Mouse (Mus musculus) liver, adult 2 months (tissue): ENCODE data around the gene Proser1. TPM values are rescaled to one million over a fixed set of nuclear protein-coding genes. Genes with fewer than 3 reads are reported as not detected.
A peak's percentile ranks its signal among the peaks of the same experiment; 100 is the strongest.

ENCODE experiments used
- DNase-seq: peaks from one replicate; pipeline ENCODE4 v3.0.0-alpha.2; 2011; ENCODE audit warnings: low read depth, low spot score; ENCODE audit errors: extremely low read depth
- H3K27ac ChIP-seq: fragments of 200-500 bp; replicated peaks from 2 replicates; pipeline ENCODE4 v1.5.1; 2012; ENCODE audit warnings: low read depth, mild to moderate bottlenecking, control low read depth, inconsistent platforms, low read length; ENCODE audit not compliant: insufficient read depth
- H3K27me3 ChIP-seq: fragments of 200-500 bp; 2 replicates; pipeline ENCODE4 v1.6.1; 2012; ENCODE audit warnings: mild to moderate bottlenecking, moderate library complexity, low read length, inconsistent platforms; ENCODE audit not compliant: control insufficient read depth, insufficient read depth
- H3K36me3 ChIP-seq: fragments of 200-500 bp; 2 replicates; pipeline ENCODE4 v1.6.1; 2012; ENCODE audit warnings: low read length, inconsistent platforms; ENCODE audit not compliant: control insufficient read depth, insufficient read depth
- H3K4me1 ChIP-seq: fragments of 200-500 bp; 2 replicates; pipeline ENCODE4 v1.6.1; 2011; ENCODE audit warnings: low read length; ENCODE audit not compliant: control insufficient read depth, insufficient read depth
- H3K4me3 ChIP-seq: fragments of 200-500 bp; 2 replicates; pipeline ENCODE4 v1.5.1; 2011; ENCODE audit warnings: low read depth, mild to moderate bottlenecking, control low read depth, low read length, moderate library complexity; ENCODE audit not compliant: insufficient read depth
- H3K79me2 ChIP-seq: fragments of 200-500 bp; 2 replicates; pipeline ENCODE4 v1.6.1; 2012; ENCODE audit warnings: inconsistent platforms, mild to moderate bottlenecking, low read length, moderate library complexity; ENCODE audit not compliant: control insufficient read depth, insufficient read depth
- H3K9ac ChIP-seq: fragments of 200-500 bp; 2 replicates; pipeline ENCODE4 v1.6.1; 2012; ENCODE audit warnings: low read depth, mild to moderate bottlenecking, control low read depth, inconsistent platforms, low read length
- CTCF ChIP-seq: fragments of 200-500 bp; IDR thresholded peaks from 2 replicates; pipeline ENCODE4 v1.5.1; 2011; ENCODE audit warnings: low read depth, low read length, control low read depth
- POLR2A ChIP-seq: fragments of 200-500 bp; IDR thresholded peaks from 2 replicates; pipeline ENCODE4 v1.6.1; 2011; ENCODE audit warnings: low read length, control low read depth; ENCODE audit not compliant: insufficient read depth; ENCODE audit errors: extremely low read depth
- WGBS: fragments of 180-500 bp; shearing (Covaris S2); methylation state at CpG from one replicate; pipeline ENCODE4 v1.1.7; 2018; 5-methylcytosine and 5-hydroxymethylcytosine counted together
- polyA plus RNA-seq: library from polyadenylated mRNA; depleted of rRNA; stranded (reverse); fragments of >200 nt; gene quantifications from 2 replicates; pipeline ENCODE4 v1.2.3, GENCODE M21; 2012
- total RNA-seq: library from RNA; depleted of rRNA; stranded (reverse); fragments of >200 nt; gene quantifications from 2 replicates; pipeline ENCODE4 v1.2.3, GENCODE M21; 2014

The Proser1 gene
- total and polyA plus RNA-seq, 2 experiments: 2.4 to 8.6 TPM

DNA sequence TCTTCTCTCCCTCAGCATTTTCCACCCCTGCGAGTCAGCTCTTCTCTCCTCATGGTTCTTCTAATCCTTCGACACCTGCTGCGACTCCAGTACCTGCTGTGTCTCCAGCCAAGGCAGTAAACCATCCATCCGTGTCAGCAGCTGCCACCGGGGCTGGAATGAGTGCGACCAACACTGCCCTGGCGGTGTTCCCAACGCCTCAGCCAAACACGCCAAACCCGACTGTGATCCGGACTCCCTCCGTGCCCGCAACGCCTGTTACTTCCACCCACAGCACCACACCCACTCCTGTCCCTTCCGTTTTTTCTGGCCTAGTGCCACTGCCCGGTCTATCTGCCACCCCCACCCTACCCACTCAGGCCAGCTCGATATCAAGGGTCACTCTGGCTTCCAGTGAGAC, 14.0 kb downstream of the Proser1 start:
- H3K27me3 ChIP-seq: no peaks in the 10 kb centered on the region
- TF ChIP-seq CTCF (no peak), POLR2A (no peak)
- WGBS: 76% methylated on average over 17 of the region's 17 CpGs
- peaks cover 57% of the 10 kb centered on the region for H3K36me3 ChIP-seq
- H3K4me3 ChIP-seq: no peak overlapping the region
- no peak overlapping the region for H3K9ac ChIP-seq
- no peak overlapping the region for H3K27ac ChIP-seq
- H3K4me1 ChIP-seq: no peaks in the 10 kb centered on the region
- DNase-seq: no peak
- no peaks in the 10 kb centered on the region for H3K79me2 ChIP-seq

DNA sequence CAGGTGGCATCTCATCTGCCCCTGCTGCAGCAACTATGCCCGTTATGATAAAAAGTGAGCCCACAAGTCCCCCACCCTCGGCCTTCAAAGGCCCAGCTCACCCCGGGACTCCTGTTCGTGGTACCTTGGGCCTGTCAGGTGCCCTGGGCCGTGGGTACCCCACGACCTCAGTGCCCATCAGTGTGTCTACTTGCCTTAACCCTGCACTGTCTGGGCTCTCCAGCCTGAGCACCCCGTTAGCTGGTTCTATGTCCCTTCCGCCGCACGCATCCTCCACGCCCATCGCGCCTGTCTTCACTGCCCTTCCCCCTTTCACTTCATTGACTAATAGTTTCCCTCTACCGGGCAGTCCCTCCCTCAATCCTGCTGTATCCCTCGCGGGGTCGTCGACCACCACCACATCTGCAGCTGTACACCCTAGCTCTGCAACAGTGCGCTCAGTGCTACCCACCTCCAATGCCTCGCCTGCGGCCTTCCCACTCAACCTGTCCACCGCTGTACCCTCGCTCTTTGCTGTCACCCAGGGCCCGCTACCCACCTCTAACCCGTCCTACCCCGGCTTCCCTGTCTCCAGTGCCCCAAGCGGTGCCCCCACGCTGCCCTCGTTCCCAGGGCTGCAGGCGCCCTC, 15.1 kb downstream of the Proser1 start:
- no peak overlapping the region for H3K9ac ChIP-seq
- DNase-seq: no peak
- no peaks in the 10 kb centered on the region for H3K79me2 ChIP-seq
- peaks cover 48% of the 10 kb centered on the region for H3K36me3 ChIP-seq
- no peaks in the 10 kb centered on the region for H3K4me1 ChIP-seq
- H3K27me3 ChIP-seq: no peaks in the 10 kb centered on the region
- H3K27ac ChIP-seq: no peak overlapping the region
- WGBS: 97% methylated on average over 30 of the region's 30 CpGs
- TF ChIP-seq POLR2A: no peak
- no peak for TF ChIP-seq CTCF
- H3K4me3 ChIP-seq: no peak overlapping the region

DNA sequence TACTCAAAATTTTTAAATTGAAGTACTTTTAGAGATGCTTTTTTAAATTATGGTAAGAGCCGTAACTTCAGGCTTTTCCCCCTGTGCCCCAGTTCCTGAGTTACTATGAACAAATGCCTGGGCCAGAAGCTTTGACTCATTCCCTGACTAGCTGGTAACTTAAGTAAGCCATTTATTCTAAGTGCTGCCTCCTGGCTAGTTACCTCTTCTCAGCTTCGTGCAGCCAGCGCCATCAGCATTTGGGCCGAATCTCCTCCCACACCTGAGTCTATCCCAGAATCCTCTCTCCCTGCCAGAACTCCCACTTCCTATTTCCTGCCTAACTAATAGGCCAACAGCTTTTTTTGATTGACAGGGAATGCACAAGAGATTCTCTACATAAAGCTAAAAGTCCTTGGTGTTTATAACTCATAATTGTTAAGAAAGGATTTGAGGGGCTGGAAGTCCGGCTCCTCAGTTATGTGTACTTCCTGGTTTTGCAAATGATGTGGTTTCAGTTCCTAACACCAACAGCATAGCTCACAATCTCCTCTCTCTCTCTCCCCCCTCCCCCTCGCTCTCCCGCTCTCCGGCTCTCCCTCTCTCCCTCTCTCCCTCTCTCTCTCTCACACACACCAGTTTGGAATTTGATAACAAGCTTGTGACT, 20.1 kb downstream of the Proser1 start:
- Histone ChIP-seq H3K36me3 (peaks cover 10% of the 10 kb centered on the region), H3K27ac (no peak overlapping the region), H3K79me2 (no peaks in the 10 kb centered on the region), H3K27me3 (no peaks in the 10 kb centered on the region), H3K9ac (no peak overlapping the region), H3K4me3 (no peak overlapping the region), H3K4me1 (no peaks in the 10 kb centered on the region)
- no peak for DNase-seq
- WGBS: 90% methylated on average over 8 of the region's 8 CpGs
- TF ChIP-seq CTCF (no peak), POLR2A (no peak)

DNA sequence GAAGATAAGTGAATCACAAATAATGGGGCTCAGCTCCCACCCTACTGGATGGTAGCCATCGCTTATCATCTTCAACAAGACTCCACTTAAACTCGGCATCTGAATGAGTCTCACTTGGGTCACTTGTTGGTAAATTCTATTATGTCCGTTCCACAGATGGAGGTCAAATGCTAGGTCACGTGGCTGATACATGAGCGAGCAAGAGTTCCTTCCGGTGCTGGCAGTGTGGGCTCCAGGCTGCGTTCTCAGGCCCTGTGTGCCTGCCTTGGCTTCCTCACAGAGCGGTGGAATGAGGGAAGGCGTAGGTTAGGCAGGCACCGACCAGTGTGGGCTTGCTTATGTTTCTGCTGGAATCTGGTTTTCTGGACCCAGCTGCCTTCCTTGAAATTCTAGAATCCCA, 23.1 kb downstream of the Proser1 start:
- DNase-seq: no peak
- Histone ChIP-seq H3K9ac (no peak overlapping the region), H3K27ac (peak overlapping the region; percentile 34), H3K4me3 (no peak overlapping the region), H3K4me1 (no peaks in the 10 kb centered on the region), H3K27me3 (no peaks in the 10 kb centered on the region), H3K79me2 (no peaks in the 10 kb centered on the region), H3K36me3 (no peaks in the 10 kb centered on the region)
- WGBS: 79% methylated on average over 10 of the region's 10 CpGs
- TF ChIP-seq CTCF (no peak), POLR2A (no peak)

DNA sequence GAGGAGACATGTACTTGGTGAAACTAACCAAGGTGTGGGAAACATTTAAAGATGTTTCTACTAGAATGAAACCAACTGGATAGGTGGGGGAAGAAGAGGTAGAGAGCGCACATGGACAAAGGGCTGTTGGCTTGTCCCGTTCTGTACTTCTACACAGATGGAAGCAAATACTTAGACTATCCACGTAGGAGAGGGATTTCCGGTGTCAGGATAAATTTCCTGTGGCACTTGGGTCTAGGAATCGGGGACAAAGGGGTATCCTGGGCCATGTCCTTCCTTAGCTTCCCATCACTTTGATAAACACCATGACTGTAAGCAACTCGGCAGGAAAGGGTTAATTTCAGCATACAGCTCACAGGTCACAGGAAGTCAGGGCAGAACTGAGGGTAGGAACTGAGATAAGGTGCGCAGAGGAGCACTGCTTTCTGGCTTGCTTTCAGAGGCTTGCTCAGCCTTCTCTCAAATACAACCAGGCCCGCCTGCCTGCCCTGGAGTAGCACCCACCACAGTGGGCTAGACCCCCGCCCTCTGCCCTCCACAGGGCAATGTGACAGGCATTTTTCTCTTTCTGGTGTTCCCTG, 23.6 kb downstream of the Proser1 start:
- TF ChIP-seq POLR2A: no peak
- no peak for TF ChIP-seq CTCF
- no peak overlapping the region for H3K9ac ChIP-seq
- DNase-seq: peak; percentile 21
- no peaks in the 10 kb centered on the region for H3K79me2 ChIP-seq
- H3K27ac ChIP-seq: peak overlapping the region; percentile 44
- H3K4me1 ChIP-seq: no peaks in the 10 kb centered on the region
- H3K4me3 ChIP-seq: no peak overlapping the region
- no peaks in the 10 kb centered on the region for H3K27me3 ChIP-seq
- no peaks in the 10 kb centered on the region for H3K36me3 ChIP-seq
- WGBS: 48% methylated on average over 9 of the region's 9 CpGs

DNA sequence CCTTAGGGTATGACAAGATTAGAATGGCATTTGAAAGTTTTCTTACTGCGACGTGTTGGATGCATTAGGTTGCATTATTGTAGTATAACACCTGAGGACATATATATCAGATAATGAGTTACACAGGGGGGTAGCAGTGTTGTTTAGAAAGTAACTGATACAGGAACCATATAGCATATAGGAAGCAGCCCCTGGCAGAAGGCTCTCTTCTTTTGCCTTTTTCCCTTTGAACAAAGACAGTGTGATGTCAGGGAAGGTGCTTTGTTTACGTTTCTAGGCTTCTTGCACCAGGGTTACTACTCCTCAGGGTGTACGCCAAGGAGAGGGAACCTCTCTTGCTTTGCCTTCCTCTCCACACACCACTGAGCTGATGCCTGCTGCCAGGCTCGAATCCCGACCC, 24.9 kb downstream of the Proser1 start, which contains the start of gene Stoml3:
Gene Stoml3, plus strand, starts transcription at position 301 of the 400 bp plus-strand sequence.
- Histone ChIP-seq H3K27me3 (no peaks in the 10 kb centered on the region), H3K9ac (no peak within 1 kb of the TSS), H3K27ac (peak within 1 kb of the TSS; percentile 44), H3K4me3 (no peak within 1 kb of the TSS), H3K4me1 (no peaks in the 10 kb centered on the region), H3K79me2 (no peaks in the 10 kb centered on the region), H3K36me3 (no peaks in the 10 kb centered on the region)
- no peak for TF ChIP-seq CTCF
- no peak for TF ChIP-seq POLR2A
- no peak for DNase-seq
- 87% methylated on average over 6 of the region's 6 CpGs for WGBS
